Mouse (Mus musculus) heart, adult 2 months (tissue): ENCODE measurements at regions not wholly inside any gene's neighbourhood (a gene's known extent, or its start where the extent isn't known, plus 50 kb on each side); places are given as distances from the start of the nearest gene placed in this dataset.

Experiments
- DNase-seq, 2 experiments: peaks; one replicate each; pipeline ENCODE4 v3.0.0; 2021
- H3K27ac ChIP-seq: fragments of 200-600 bp; 2 replicates; pipeline ENCODE4 v1.8.1; 2022
- H3K27me3 ChIP-seq: fragments of 200-500 bp; 2 replicates; pipeline ENCODE4 v1.6.1; 2012; ENCODE audit warnings: mild to moderate bottlenecking, low read length, inconsistent platforms, mixed read lengths; ENCODE audit not compliant: control insufficient read depth, insufficient read depth
- H3K36me3 ChIP-seq: fragments of 200-500 bp; 2 replicates; pipeline ENCODE4 v1.6.1; 2012; ENCODE audit warnings: low read length, inconsistent platforms; ENCODE audit not compliant: control insufficient read depth, insufficient read depth
- H3K4me1 ChIP-seq: fragments of 200-500 bp; 2 replicates; pipeline ENCODE4 v1.6.1; 2011; ENCODE audit warnings: low read length; ENCODE audit not compliant: control insufficient read depth, insufficient read depth
- H3K4me3 ChIP-seq: fragments of 200-600 bp; 2 replicates; pipeline ENCODE4 v1.8.1; 2022
- H3K79me2 ChIP-seq: fragments of 200-500 bp; replicated peaks from 2 replicates; pipeline ENCODE4 v1.6.1; 2012; ENCODE audit warnings: mild to moderate bottlenecking, inconsistent platforms, low read length, moderate library complexity, mixed read lengths; ENCODE audit not compliant: control insufficient read depth, insufficient read depth
- H3K9ac ChIP-seq: fragments of 200-500 bp; 2 replicates; pipeline ENCODE4 v1.6.1; 2012; ENCODE audit warnings: low read depth, mild to moderate bottlenecking, control low read depth, inconsistent platforms, low read length, mixed read lengths
- CTCF ChIP-seq: fragments of 200-600 bp; IDR thresholded peaks from 2 replicates; pipeline ENCODE4 v1.8.1; 2022; ENCODE audit warnings: antibody characterized with exemption, mild to moderate bottlenecking, moderate library complexity
- EP300 ChIP-seq: fragments of 200-500 bp; IDR thresholded peaks from 2 replicates; pipeline ENCODE4 v1.6.1; 2011; ENCODE audit warnings: low read depth, low read length, control low read depth; ENCODE audit not compliant: insufficient read depth
- POLR2A ChIP-seq: fragments of 200-500 bp; IDR thresholded peaks from 2 replicates; pipeline ENCODE4 v1.6.1; 2011; ENCODE audit warnings: mild to moderate bottlenecking, low read depth, low read length, control low read depth; ENCODE audit not compliant: insufficient read depth
- WGBS: fragments of 180-500 bp; shearing (Covaris S2); methylation state at CpG from one replicate; pipeline ENCODE4 v1.1.7; 2018; 5-methylcytosine and 5-hydroxymethylcytosine counted together
- intact Hi-C: fragments of 180-260 bp; cut with DNase I; formaldehyde crosslinking; loops from one replicate; pipeline ENCODE4 v1.15.1; 2025

DNA sequence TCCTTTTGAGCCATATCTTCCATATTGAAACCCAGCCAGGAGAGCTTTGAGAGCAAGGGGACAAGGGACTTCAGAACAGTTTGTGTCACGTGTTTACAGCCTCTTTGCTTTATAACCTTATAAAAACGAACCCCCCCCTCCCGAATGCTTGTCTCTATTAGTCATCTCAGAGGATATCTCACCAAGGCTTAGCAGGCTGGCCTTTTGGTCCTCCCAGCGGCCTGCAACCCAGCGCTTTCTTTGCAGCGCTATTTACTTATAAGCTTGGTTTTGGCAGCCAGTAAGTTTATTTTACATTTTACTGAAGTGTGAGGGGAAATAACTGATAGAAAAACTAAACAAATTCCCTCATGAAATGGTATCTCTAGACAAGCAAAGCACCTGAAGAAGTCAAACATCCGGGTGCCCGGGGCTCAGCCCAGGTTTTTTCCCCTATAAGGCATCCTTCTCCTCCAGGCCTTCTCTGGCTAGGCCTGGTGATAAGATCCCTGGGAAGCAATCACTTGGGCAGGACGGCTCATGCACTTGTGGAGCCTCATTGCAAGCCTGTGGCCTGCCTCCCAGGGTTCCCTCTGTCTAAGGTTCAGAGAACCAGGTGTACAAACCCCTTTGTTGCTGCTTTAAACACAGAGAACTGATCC lies 442.0 kb upstream of the Id4 start:
- TF ChIP-seq EP300 (no peak), POLR2A (no peak), CTCF (no peak)
- no peak overlapping the region for H3K27ac ChIP-seq
- WGBS, result 43% methylated on average over 9 of the region's 9 CpGs

DNA sequence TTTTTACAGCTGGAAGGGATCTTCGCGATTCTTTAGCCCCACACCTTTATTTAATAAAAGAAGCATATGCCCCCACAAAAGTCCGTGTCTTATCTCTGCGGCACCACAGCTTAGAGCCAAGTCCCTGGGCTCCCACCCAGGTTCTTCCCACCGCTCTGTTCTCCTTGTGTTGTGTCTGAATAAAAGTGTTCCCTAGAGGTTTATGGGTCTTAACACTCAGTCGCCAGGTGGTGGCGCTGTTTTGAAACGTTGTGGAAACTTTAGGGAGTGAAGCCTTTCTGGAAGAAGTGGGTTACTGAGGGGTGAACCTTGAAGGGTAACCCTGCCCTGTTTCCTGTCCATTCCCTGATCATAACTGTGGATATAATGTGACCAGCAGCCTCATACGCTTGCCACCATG lies 424.5 kb upstream of the Id4 start:
- Histone ChIP-seq H3K27ac (no peak overlapping the region), H3K4me3 (no peak overlapping the region), H3K27me3 (no peaks in the 10 kb centered on the region), H3K9ac (no peak overlapping the region), H3K4me1 (no peaks in the 10 kb centered on the region), H3K79me2 (no peaks in the 10 kb centered on the region), H3K36me3 (no peaks in the 10 kb centered on the region)
- DNase-seq, result peak; percentile 25 to 34
- TF ChIP-seq CTCF (peak; percentile 56), POLR2A (no peak)
- intact Hi-C loops, result loop anchor here (5.0 kb wide), 1 partner anchor 436 kb away; no protein-coding TSS in a partner anchor
- 37% methylated on average over 9 of the region's 9 CpGs for whole genome bisulfite sequencing

More for the DNA sequence above, 442.0 kb upstream of the Id4 start:
- H3K79me2 ChIP-seq, result no peaks in the 10 kb centered on the region
- H3K9ac ChIP-seq, result no peak overlapping the region
- intact Hi-C loops, result no loop called here
- no peak overlapping the region for H3K4me3 ChIP-seq
- H3K27me3 ChIP-seq, result no peaks in the 10 kb centered on the region
- no peaks in the 10 kb centered on the region for H3K4me1 ChIP-seq
- no peaks in the 10 kb centered on the region for H3K36me3 ChIP-seq
- no peak for DNase-seq

DNA sequence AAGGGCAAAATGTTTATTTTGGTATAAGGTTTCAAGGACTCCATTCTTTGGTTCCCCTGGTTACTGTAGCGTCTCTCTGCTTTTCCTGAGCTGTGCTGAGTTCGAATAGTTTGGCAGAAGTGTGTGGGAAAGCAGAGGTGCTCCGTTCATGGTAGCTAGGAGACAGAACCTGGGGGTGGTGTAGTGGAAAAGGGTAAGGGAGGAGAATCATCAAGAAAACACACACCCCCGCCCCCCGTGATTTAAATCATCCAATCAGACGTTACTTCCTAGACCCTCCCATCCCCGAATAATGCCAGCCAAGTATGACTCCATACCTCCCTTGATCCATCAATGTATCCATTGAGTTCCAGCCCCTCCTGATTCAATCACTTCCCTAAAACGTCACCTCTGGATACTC lies 418.6 kb upstream of the Id4 start:
- no peak for DNase-seq
- WGBS, result 86% methylated on average over 8 of the region's 8 CpGs

DNA sequence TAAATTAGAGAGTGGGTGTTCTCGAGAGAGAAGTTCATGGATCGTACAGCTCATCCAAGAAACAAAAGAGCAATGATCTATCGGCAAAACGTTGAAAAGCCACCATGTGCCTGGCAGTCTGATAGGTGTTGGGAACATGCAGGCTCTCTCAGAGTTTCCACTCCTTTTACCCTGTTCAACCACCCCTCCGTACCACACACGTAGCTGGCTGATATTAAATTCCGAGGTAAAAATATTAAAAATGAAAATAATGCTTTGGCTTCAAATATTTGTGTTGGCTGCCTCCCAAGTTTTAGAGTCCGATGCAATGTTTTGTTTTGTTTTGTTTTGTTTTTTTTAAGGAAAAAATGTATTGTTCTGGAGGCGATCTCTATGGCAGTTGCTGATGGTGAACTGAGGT lies 418.0 kb upstream of the Id4 start:
- Histone ChIP-seq H3K27me3 (0 out of 2 replicates have a peak, but pooled peaks cover 2% of the 10 kb centered on the region), H3K79me2 (no peaks in the 10 kb centered on the region), H3K36me3 (no peaks in the 10 kb centered on the region), H3K27ac (no peak overlapping the region), H3K4me1 (no peaks in the 10 kb centered on the region), H3K4me3 (no peak overlapping the region), H3K9ac (no peak overlapping the region)
- TF ChIP-seq EP300 (no peak), CTCF (no peak), POLR2A (no peak)
- DNase-seq, result no peak
- 61% methylated on average over 9 of the region's 9 CpGs for WGBS
- intact Hi-C loops, result no loop called here

More for the DNA sequence above, 418.6 kb upstream of the Id4 start:
- Histone ChIP-seq H3K4me1 (no peaks in the 10 kb centered on the region), H3K27me3 (0 out of 2 replicates have a peak, but pooled peaks cover 2% of the 10 kb centered on the region), H3K9ac (no peak overlapping the region), H3K36me3 (no peaks in the 10 kb centered on the region), H3K27ac (no peak overlapping the region), H3K79me2 (no peaks in the 10 kb centered on the region), H3K4me3 (no peak overlapping the region)
- TF ChIP-seq POLR2A, result no peak
- no peak for TF ChIP-seq CTCF
- no peak for TF ChIP-seq EP300
- intact Hi-C loops, result no loop called here

DNA sequence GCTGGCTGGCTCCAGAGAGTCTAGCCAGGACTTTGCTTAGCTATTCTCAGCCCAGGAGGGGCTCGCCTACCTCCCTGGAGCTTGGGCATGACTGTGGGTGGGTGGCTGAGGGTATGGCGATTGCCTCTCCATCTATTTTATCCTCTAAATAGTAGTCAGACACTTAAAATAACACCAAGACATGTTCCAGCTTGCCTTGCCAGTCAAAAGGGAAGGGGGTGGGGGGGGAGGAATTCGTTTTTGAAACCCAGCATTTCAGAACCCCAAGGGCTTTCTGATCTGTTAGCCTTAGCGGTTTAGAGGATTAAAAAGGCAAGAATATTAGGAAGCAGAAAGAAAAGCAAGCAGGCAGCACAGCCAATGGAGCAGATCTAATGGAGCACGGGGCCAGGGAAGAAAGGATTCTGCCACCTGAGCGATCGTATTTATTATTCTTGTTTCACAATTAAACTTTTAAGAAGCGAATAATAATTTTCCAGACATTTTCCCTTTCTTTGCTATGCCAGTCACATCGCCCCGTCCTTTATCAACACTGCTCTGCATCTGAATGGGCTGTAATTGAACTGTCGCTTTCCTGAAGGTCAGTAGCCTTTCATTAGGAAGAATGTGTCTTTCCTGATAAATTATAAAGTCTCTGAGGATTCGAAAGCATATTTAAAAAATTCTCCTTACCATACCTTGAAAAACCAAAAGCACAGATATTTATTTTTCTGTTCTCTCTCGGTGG lies 417.3 kb upstream of the Id4 start:
- intact Hi-C loops, result no loop called here
- TF ChIP-seq POLR2A, result no peak
- TF ChIP-seq CTCF, result no peak
- TF ChIP-seq EP300, result no peak
- Histone ChIP-seq H3K27me3 (0 out of 2 replicates have a peak, but pooled peaks cover 2% of the 10 kb centered on the region), H3K36me3 (no peaks in the 10 kb centered on the region), H3K4me3 (no peak overlapping the region), H3K9ac (no peak overlapping the region), H3K79me2 (no peaks in the 10 kb centered on the region), H3K27ac (no peak overlapping the region), H3K4me1 (no peaks in the 10 kb centered on the region)
- DNase-seq, result no peak
- 70% methylated on average over 13 of the region's 13 CpGs for WGBS

DNA sequence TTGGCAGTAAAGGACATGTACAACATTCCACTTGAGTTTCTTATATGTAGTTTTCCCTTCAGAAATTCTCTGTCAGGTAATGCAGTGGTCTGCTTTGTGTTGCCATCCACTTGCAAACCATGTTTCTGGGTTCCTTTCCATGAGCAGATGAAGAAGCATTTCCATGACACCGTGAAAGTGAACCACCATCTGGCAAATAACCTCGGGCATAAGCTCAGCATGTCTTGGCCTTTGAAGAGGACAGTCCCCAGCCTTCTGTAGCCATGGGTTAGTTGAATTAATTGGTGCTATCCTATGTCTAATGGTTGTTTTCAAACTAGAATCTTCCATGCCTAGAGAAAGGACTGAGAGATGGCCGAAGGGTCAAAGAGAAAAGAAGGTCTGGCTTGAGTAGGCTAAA lies 414.3 kb upstream of the Id4 start:
- 90% methylated on average over 3 of the region's 3 CpGs for WGBS

More for the DNA sequence above, 414.3 kb upstream of the Id4 start:
- 0 out of 2 replicates have a peak, but pooled peaks cover 2% of the 10 kb centered on the region for H3K27me3 ChIP-seq
- no peak overlapping the region for H3K9ac ChIP-seq
- no peaks in the 10 kb centered on the region for H3K36me3 ChIP-seq
- intact Hi-C loops, result no loop called here
- no peaks in the 10 kb centered on the region for H3K79me2 ChIP-seq
- no peaks in the 10 kb centered on the region for H3K4me1 ChIP-seq
- H3K27ac ChIP-seq, result no peak overlapping the region
- no peak for TF ChIP-seq CTCF
- no peak for TF ChIP-seq POLR2A
- DNase-seq, result no peak
- H3K4me3 ChIP-seq, result no peak overlapping the region
